Mouse (Mus musculus) splenic B cell, adult 2 months (primary cell): ENCODE measurements around the gene Btf3.

Experiments
- DNase-seq: peaks from one replicate; pipeline ENCODE4 v3.0.0-alpha.2; 2011; ENCODE audit warnings: low read depth, low spot score
- H3K27me3 ChIP-seq: 2 replicates; pipeline ENCODE4 v1.6.1; 2012; ENCODE audit warnings: mild to moderate bottlenecking, low read length, moderate library complexity, mixed read lengths; ENCODE audit not compliant: control insufficient read depth, poor library complexity, insufficient read depth, severe bottlenecking
- H3K36me3 ChIP-seq: 2 replicates; pipeline ENCODE4 v1.6.1; 2012; ENCODE audit warnings: mild to moderate bottlenecking, low read length, moderate library complexity, mixed read lengths; ENCODE audit not compliant: control insufficient read depth, poor library complexity, insufficient read depth, severe bottlenecking

The Btf3 gene

DNA sequence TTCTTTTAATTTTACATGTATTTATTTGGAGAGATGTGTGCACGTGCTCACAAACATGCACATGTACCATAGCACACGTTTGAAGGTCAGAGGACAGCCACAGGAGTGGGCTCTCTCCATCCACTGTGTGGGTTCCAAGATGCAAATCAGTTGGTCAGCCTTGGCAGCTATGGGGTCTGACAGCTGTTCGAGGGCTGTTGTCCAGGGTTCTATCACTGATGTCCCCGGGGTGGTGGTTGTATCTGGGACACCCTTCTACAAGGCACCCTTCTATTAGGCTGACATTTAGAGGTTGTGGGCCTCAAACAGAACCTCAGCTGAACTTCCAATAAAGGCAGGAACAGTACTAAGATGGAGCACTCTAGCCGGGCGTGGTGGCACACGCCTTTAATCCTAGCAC is 40.6 kb downstream of the Btf3 start:
- peaks cover 6% of the 10 kb centered on the region for H3K36me3 ChIP-seq
- no peak for DNase-seq
- H3K27me3 ChIP-seq: no peaks in the 10 kb centered on the region

DNA sequence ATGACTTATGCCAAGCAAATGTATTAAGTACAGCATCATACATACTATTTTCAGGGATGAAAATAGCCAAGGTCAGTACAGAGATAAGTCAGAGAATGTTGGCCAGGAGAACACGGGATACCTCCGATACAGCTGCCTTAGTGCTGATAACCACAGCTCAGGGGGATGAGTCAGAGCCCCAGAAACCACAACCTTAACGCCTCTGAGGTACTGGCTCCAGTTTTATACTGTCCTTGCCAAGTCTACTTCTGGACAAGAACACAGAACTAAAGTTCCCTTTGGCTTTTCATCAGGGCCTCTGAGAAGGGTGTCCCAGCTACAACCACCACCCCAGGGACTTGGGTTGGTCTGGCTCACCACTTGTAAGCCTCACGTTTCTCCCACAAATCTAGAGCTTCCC is 41.2 kb downstream of the Btf3 start:
- DNase-seq: no peak

DNA sequence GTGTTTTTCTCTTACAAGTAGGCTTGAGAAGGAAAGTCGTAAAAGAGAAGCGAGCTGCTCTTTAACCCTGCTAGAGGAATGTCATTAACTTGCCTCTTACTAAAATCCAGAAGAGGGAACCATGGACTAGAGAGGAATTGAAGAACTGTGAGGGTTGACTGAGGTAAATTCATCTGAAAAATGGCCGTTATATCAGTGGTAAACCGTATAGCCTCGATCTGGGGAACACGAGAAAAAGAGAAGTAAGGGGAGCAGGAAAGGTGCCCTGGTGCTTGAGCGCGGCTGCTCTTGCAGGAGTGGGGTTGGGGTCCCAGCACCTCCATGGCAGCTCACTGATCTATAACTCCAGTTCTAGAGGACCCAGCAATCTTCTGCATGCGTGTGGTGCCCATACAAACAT is 42.8 kb downstream of the Btf3 start:
- no peak for DNase-seq
- Histone ChIP-seq H3K36me3 (peaks cover 7% of the 10 kb centered on the region), H3K27me3 (no peaks in the 10 kb centered on the region)

More for the DNA sequence above, 41.2 kb downstream of the Btf3 start:
- Histone ChIP-seq H3K36me3 (peaks cover 6% of the 10 kb centered on the region), H3K27me3 (no peaks in the 10 kb centered on the region)

DNA sequence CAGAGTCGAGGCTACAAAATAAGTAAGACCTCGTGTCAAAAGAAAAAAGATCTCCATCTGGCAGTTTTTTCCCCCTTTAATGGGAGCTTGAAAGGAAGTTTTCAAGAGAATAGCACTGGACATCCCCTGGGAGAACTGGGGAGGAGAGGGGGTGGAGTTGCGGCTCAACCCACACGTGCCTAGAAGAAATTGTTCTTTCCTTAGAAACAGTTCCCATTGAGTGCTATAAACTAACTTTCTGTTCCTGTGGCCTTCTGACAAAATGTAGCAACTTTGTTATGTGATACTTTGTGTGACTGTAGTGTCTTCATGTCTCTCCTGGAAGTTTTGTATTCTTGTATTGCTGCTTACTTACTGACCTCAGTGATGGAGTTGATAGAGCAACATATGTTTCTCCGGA is 52.7 kb downstream of the Btf3 start:
- peak; percentile 3 for DNase-seq
- Histone ChIP-seq H3K27me3 (no peaks in the 10 kb centered on the region), H3K36me3 (peaks cover 13% of the 10 kb centered on the region; the same call in 1 of the 2 replicates)

DNA sequence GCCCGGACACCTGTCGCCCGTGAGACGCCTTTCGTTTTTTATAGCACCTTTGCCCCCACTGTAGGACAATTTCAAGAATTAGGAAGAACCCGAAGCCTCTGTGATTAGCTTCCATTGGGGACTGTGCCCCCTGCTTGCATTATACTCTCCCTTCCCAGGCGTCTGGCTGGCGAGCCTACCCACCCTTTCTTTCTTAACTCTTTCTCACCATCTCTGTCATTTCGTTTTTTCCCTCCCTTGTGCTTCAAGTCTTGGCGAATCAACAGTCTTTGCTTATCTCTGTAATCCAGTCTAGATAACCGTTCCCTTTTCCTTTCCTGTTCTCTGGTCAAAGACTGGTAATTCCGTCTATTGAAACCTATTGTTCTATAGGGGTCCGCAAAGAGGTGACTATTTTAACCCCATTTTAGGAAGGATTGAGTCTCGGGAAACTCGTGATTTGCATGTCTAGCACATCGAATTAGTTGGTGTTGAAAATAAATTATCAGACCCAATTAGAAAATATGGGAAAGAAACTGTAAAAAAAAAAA is 53.3 kb downstream of the Btf3 start:
- DNase-seq: no peak
- H3K27me3 ChIP-seq: no peaks in the 10 kb centered on the region

DNA sequence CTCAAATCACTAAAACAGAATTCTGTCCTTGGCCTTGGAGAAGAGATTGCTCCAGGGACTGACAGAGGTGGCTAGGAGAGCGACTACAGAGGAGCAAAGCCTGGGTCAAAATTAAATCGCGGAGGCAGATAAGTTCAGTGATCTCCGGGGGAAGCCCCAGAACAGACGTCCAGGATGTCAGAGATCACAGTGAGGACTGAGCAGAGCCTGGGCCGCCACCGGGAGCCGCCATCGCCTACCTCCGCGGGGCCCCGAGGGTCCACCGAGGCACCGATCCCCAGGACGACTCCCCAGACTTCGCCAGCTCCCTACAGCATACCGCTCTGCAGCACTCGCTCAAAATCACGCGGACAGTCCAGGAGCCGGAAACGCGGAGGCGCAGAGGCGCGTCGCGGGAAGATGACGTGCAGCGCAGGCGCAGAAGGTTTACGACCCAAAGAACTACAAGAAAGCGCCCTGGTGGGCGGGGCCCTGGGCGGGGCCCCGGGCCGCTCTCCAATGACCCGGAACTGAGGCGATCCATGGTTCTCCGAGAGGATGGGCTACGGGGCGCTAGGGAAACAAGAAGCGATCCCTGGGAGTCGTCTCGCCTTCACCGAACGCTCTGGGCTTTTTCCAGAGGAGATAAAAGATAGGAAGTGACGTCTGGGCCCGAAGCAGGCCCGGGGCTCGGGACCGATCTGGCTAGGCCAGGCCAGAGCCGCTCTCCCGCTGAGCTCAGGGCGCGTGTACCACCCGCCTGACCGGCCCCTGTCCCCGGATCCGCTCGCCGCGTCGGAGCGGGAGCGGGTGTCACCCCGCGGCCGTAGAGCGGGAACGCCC is 54.0 kb downstream of the Btf3 start, which contains the start of the genes Utp15 and Ankra2:
TSS of gene Utp15 (minus strand) at position 406 of the 822 bp plus-strand sequence.
TSS of gene Ankra2 (plus strand) at position 439 of the 822 bp plus-strand sequence.
- peak; percentile 99 for DNase-seq
- H3K27me3 ChIP-seq: no peaks in the 10 kb centered on the region
- H3K36me3 ChIP-seq: peaks cover 14% of the 10 kb centered on the region

More for the DNA sequence above, 53.3 kb downstream of the Btf3 start:
- peaks cover 12% of the 10 kb centered on the region; the same call in 1 of the 2 replicates for H3K36me3 ChIP-seq
